Mouse (Mus musculus) embryonic facial prominence, embryonic 10.5 days (tissue): Measurements from ENCODE around the gene Cct8l1. TPM values are rescaled to one million over a fixed set of nuclear protein-coding genes. Genes with fewer than 3 reads are reported as not detected.

Source experiments
- DNase-seq: peaks from one replicate; pipeline ENCODE4 v3.0.0-alpha.2; 2017; ENCODE audit warnings: low spot score
- H3K27ac ChIP-seq: fragments of 300-500 bp; sonication (generic); replicated peaks from 2 replicates; pipeline ENCODE4 v1.5.1; 2016; ENCODE audit warnings: mild to moderate bottlenecking
- H3K27me3 ChIP-seq: fragments of 300-500 bp; sonication (generic); replicated peaks from 2 replicates; pipeline ENCODE4 v1.6.1; 2016; ENCODE audit warnings: low read depth, mild to moderate bottlenecking; ENCODE audit not compliant: poor library complexity, severe bottlenecking
- H3K36me3 ChIP-seq: fragments of 300-500 bp; sonication (generic); replicated peaks from 2 replicates; pipeline ENCODE4 v1.6.1; 2016; ENCODE audit warnings: mild to moderate bottlenecking, moderate library complexity
- H3K4me1 ChIP-seq: fragments of 300-500 bp; sonication (generic); 2 replicates; pipeline ENCODE4 v1.6.1; 2016
- H3K4me3 ChIP-seq: fragments of 300-500 bp; sonication (generic); 2 replicates; pipeline ENCODE4 v1.5.1; 2016; ENCODE audit warnings: mild to moderate bottlenecking, moderate library complexity
- H3K9me3 ChIP-seq: fragments of 300-500 bp; sonication (generic); 2 replicates; pipeline ENCODE4 v1.6.1; 2016; ENCODE audit warnings: mild to moderate bottlenecking
- WGBS: fragments of 180-500 bp; shearing (Covaris S2); methylation state at CpG from one replicate; pipeline ENCODE4 v1.1.7; 2016; 5-methylcytosine and 5-hydroxymethylcytosine counted together
- polyA plus RNA-seq: library from polyadenylated mRNA; unstranded; fragments of >200 nt; fragmentation: Nextera tagmentation; extraction: Ambion mirVana; gene quantifications from 2 replicates; pipeline ENCODE4 v1.2.1, GENCODE M21; 2016

The Cct8l1 gene
- polyA plus RNA-seq = 0.07 and 0.08 TPM in 2 replicates

DNA sequence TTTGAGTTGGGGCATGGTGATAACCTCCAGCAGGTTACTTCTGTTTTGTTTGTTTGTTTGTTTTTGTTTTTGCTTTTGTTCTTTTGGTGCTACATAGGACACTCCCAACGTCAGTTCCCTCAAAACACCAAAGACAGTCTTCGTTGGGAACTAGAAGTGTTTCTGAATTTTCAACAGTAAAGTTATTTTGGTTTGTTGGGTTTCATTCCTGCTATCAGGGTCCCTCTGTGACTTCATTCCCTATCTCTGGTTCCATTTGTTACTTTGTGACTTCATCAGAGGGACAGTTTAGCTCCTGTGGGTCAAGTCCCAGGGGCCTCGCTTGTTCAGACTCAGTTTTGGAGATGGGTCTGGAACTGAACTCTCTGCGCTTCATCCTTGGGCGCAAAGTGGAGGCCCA, at the start of gene Cct8l1:
Cct8l1 (plus strand) TSS at position 301 of the 400 bp plus-strand sequence.
- H3K27me3 ChIP-seq = no peaks in the 10 kb centered on the region
- no peaks in the 10 kb centered on the region for H3K9me3 ChIP-seq
- 88% methylated on average over 5 of the region's 5 CpGs for WGBS
- no peaks in the 10 kb centered on the region for H3K36me3 ChIP-seq
- no peaks in the 10 kb centered on the region for H3K4me1 ChIP-seq
- H3K4me3 ChIP-seq = no peak within 1 kb of the TSS
- no peak for DNase-seq
- H3K27ac ChIP-seq = no peak within 1 kb of the TSS

- peak overlapping the region; percentile 58 for H3K27ac ChIP-seq
- no peaks in the 10 kb centered on the region for H3K9me3 ChIP-seq
- WGBS = 3% methylated on average over 6 of the region's 6 CpGs
- no peaks in the 10 kb centered on the region for H3K36me3 ChIP-seq
- peak; percentile 15 for DNase-seq
- peaks cover 9% of the 10 kb centered on the region; the same call in 1 of the 2 replicates for H3K4me1 ChIP-seq
- H3K4me3 ChIP-seq = peak overlapping the region; percentile 53
- no peaks in the 10 kb centered on the region for H3K27me3 ChIP-seq
These were observed 43.8 kb upstream of the Cct8l1 start for GRCm38 (mm10) chr5:25472070-25472469.

- DNase-seq = no peak
- H3K36me3 ChIP-seq = no peaks in the 10 kb centered on the region
- peaks cover 9% of the 10 kb centered on the region; the same call in 1 of the 2 replicates for H3K4me1 ChIP-seq
- no peak overlapping the region for H3K4me3 ChIP-seq
- no peak overlapping the region for H3K27ac ChIP-seq
- WGBS = 85% methylated on average over 2 of the region's 2 CpGs
- H3K27me3 ChIP-seq = no peaks in the 10 kb centered on the region
- no peaks in the 10 kb centered on the region for H3K9me3 ChIP-seq
These were observed 40.1 kb upstream of the Cct8l1 start for GRCm38 (mm10) chr5:25475789-25476188.

- no peak overlapping the region for H3K4me3 ChIP-seq
- H3K27ac ChIP-seq = no peak overlapping the region
- H3K9me3 ChIP-seq = no peaks in the 10 kb centered on the region
- no peaks in the 10 kb centered on the region for H3K4me1 ChIP-seq
- no peaks in the 10 kb centered on the region for H3K27me3 ChIP-seq
- no peak for DNase-seq
- H3K36me3 ChIP-seq = no peaks in the 10 kb centered on the region
These were observed 37.0 kb upstream of the Cct8l1 start for GRCm38 (mm10) chr5:25478863-25479262.

- Histone ChIP-seq H3K4me3 (peak overlapping the region; percentile 94), H3K9me3 (no peaks in the 10 kb centered on the region), H3K4me1 (peaks cover 16% of the 10 kb centered on the region), H3K27me3 (no peaks in the 10 kb centered on the region), H3K27ac (no peak overlapping the region), H3K36me3 (no peaks in the 10 kb centered on the region)
- no peak for DNase-seq
- 47% methylated on average over 2 of the region's 2 CpGs for WGBS
These were observed 19.2 kb upstream of the Cct8l1 start for GRCm38 (mm10) chr5:25496652-25497051.

GRCm38 (mm10) chr5:25497369-25497719, 18.5 kb upstream of the Cct8l1 start:
- H3K9me3 ChIP-seq = no peaks in the 10 kb centered on the region
- no peaks in the 10 kb centered on the region for H3K36me3 ChIP-seq
- H3K4me1 ChIP-seq = peaks cover 16% of the 10 kb centered on the region
- WGBS = 2% methylated on average over 10 of the region's 10 CpGs
- peak overlapping the region; percentile 94 for H3K4me3 ChIP-seq
- peak overlapping the region; percentile 97 for H3K27ac ChIP-seq
- no peak for DNase-seq
- H3K27me3 ChIP-seq = no peaks in the 10 kb centered on the region

DNA sequence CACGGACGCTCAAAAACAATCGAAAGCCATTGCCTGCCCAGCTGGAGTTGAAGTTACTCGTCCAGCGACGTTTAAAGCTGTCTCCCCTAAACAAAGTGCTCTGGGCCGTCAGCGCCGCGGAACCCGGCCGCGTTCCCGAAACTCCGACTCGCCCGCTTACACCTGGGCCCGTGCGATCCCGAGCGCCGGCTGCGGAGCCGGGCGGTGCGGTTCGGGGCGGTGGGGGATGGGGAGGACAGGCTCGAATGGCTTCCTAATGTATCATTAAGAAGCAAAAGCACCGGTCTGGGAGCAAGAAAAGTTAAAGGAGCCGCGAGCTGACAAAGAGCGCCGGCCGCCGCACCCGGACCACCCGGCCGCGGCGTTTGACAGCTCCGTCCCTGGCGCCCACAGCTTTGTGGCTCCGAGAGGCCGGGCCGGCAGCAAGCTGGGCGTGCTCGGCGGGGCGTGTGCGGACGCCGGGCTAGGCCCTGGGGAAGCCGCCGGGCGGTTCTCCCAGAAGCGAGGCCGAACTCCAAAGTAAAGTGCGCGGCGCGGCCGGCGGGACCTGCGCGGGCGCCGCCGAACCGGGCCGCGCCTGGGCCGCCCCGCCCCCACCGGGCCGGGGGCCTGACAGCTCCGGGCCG, 18.0 kb upstream of the Cct8l1 start:
- H3K27me3 ChIP-seq = no peaks in the 10 kb centered on the region
- no peaks in the 10 kb centered on the region for H3K36me3 ChIP-seq
- WGBS = under 1% methylated on average over 78 of the region's 78 CpGs
- H3K4me1 ChIP-seq = peaks cover 16% of the 10 kb centered on the region
- peak; percentile 73 for DNase-seq
- peak overlapping the region; percentile 94 for H3K4me3 ChIP-seq
- peak overlapping the region; percentile 97 for H3K27ac ChIP-seq
- H3K9me3 ChIP-seq = no peaks in the 10 kb centered on the region

DNA sequence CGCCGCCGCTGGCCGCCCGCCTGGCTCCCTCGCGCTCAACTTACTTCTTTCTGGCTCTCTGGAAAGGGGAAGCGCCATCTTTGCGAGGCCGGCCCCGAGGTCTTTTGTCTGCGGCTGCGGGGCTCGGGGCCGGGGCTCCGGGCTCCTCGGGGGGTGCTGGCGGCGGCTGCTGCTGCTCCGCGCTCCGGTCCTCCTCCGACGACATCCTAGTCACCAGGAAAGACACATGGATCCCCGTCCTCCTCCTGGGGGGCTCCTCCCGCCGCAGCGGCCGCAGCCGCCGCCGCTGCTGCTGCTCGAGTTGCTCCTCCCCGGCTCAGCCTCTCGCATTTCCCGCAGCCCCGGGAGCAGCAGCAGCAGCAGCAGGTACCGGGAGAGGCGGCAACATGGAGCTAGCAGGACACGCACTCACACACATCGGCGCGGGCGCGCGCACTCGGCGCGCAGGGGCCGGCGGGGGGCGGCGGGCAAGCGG, 17.5 kb upstream of the Cct8l1 start, which contains the start of gene Kmt2c:
Kmt2c (minus strand) TSS at position 438 of the 475 bp plus-strand sequence.
- Histone ChIP-seq H3K4me1 (peaks cover 16% of the 10 kb centered on the region), H3K9me3 (no peaks in the 10 kb centered on the region), H3K27me3 (no peaks in the 10 kb centered on the region), H3K27ac (peak within 1 kb of the TSS; percentile 97), H3K36me3 (no peaks in the 10 kb centered on the region), H3K4me3 (peak within 1 kb of the TSS; percentile 94)
- under 1% methylated on average over 54 of the region's 54 CpGs for WGBS
- no peak for DNase-seq

GRCm38 (mm10) chr5:25498821-25499422, 16.9 kb upstream of the Cct8l1 start:
- Histone ChIP-seq H3K4me1 (peaks cover 16% of the 10 kb centered on the region), H3K27ac (peak overlapping the region; percentile 97), H3K36me3 (no peaks in the 10 kb centered on the region), H3K9me3 (no peaks in the 10 kb centered on the region), H3K4me3 (peak overlapping the region; percentile 94), H3K27me3 (no peaks in the 10 kb centered on the region)
- DNase-seq = peak; percentile 88
- 4% methylated on average over 76 of the region's 87 CpGs for WGBS

GRCm38 (mm10) chr5:25499423-25500398, 16.2 kb upstream of the Cct8l1 start:
- Histone ChIP-seq H3K27me3 (no peaks in the 10 kb centered on the region), H3K36me3 (no peaks in the 10 kb centered on the region), H3K9me3 (no peaks in the 10 kb centered on the region), H3K4me1 (peaks cover 16% of the 10 kb centered on the region), H3K27ac (peak overlapping the region; percentile 97), H3K4me3 (peak overlapping the region; percentile 94)
- peak; percentile 98 for DNase-seq
- under 1% methylated on average over 82 of the region's 90 CpGs for WGBS

GRCm38 (mm10) chr5:25500686-25501085, 15.2 kb upstream of the Cct8l1 start:
- WGBS = 67% methylated on average over 7 of the region's 7 CpGs
- Histone ChIP-seq H3K9me3 (no peaks in the 10 kb centered on the region), H3K27me3 (no peaks in the 10 kb centered on the region), H3K27ac (no peak overlapping the region), H3K36me3 (no peaks in the 10 kb centered on the region), H3K4me3 (peak overlapping the region; percentile 94), H3K4me1 (peaks cover 16% of the 10 kb centered on the region)
- no peak for DNase-seq

DNA sequence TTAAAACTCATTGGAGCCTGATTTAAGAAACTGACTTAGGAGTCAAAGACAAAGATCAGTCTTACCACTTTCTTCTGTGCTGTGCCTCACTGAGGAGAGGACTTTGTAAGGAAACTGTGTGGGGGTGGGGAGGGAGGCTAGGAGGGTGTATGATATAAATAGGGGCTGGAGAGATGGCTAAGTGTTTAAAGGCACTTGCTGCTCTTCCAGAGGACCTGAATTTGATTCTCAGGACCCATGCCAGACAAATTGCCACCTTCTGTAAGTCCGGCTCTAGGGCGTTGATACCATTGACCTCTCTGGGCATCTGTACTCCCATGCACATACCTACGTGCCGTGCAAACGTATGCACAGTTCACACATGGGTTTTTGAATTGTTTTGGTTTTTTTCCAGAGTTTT, 9.8 kb upstream of the Cct8l1 start:
- Histone ChIP-seq H3K9me3 (no peaks in the 10 kb centered on the region), H3K4me3 (no peak overlapping the region), H3K36me3 (no peaks in the 10 kb centered on the region), H3K27ac (no peak overlapping the region), H3K27me3 (no peaks in the 10 kb centered on the region), H3K4me1 (no peaks in the 10 kb centered on the region)
- 75% methylated on average over 5 of the region's 5 CpGs for WGBS
- DNase-seq = no peak
